Mouse (Mus musculus) spleen, adult 2 months (tissue): ENCODE measurements at regions not wholly inside any gene's neighbourhood (a gene's known extent, or its start where the extent isn't known, plus 50 kb on each side); places are given as distances from the start of the nearest gene placed in this dataset.

Experiments used
- DNase-seq, 2 experiments: peaks; one replicate each; pipeline versions ENCODE4 v3.0.0 to v3.0.0-alpha.2; 2012 to 2021; ENCODE audit warnings: low spot score in 2 of 2, low read depth in 1 of 2
- H3K27ac ChIP-seq: fragments of 200-500 bp; 2 replicates; pipeline ENCODE4 v1.5.1; 2012; ENCODE audit warnings: low read length, inconsistent platforms; ENCODE audit not compliant: insufficient read depth
- H3K27me3 ChIP-seq: fragments of 200-500 bp; 2 replicates; pipeline ENCODE4 v1.6.1; 2012; ENCODE audit warnings: mild to moderate bottlenecking, moderate library complexity, low read length, inconsistent platforms; ENCODE audit not compliant: control insufficient read depth, insufficient read depth
- H3K36me3 ChIP-seq: fragments of 200-500 bp; 2 replicates; pipeline ENCODE4 v1.6.1; 2012; ENCODE audit warnings: mild to moderate bottlenecking, low read length, inconsistent platforms; ENCODE audit not compliant: control insufficient read depth, insufficient read depth
- H3K4me1 ChIP-seq: fragments of 200-500 bp; 2 replicates; pipeline ENCODE4 v1.6.1; 2011; ENCODE audit warnings: inconsistent platforms; ENCODE audit not compliant: control insufficient read depth, insufficient read depth, insufficient read length
- H3K4me3 ChIP-seq: fragments of 200-500 bp; 2 replicates; pipeline ENCODE4 v1.5.1; 2011; ENCODE audit warnings: mild to moderate bottlenecking, inconsistent platforms; ENCODE audit not compliant: insufficient read depth, insufficient read length; ENCODE audit errors: extremely low read depth
- CTCF ChIP-seq: fragments of 200-500 bp; IDR thresholded peaks from 2 replicates; pipeline ENCODE4 v1.5.1; 2011; ENCODE audit warnings: mild to moderate bottlenecking, inconsistent platforms; ENCODE audit not compliant: insufficient read depth, insufficient read length, insufficient replicate concordance; ENCODE audit errors: extremely low read depth
- POLR2A ChIP-seq: fragments of 200-500 bp; IDR thresholded peaks from 2 replicates; pipeline ENCODE4 v1.6.1; 2011; ENCODE audit warnings: low read depth, low read length, inconsistent platforms
- WGBS: fragments of 180-500 bp; shearing (Covaris S2); methylation state at CpG from one replicate; pipeline ENCODE4 v1.1.7; 2018; 5-methylcytosine and 5-hydroxymethylcytosine counted together

DNA sequence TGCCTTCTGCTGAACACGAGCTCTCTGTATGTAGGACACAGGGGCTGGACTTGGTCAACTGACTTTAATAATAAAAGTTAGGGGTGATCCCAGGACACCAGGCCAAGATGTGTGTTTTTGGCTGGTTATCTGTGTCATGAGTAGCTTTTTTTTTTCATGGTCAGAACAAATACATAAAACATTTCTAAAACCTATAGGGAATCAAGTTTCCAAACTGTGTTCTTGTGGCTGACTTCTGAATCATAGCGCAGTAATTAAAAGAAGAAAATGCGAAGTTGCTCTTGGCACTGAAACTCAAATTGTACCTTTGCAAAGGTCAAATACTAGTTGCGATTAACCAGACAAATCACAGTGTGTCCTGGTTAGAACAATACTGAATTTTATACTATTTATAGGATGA lies 189.5 kb upstream of the Maf start:
- H3K27ac ChIP-seq: no peak overlapping the region
- H3K4me1 ChIP-seq: no peaks in the 10 kb centered on the region
- no peaks in the 10 kb centered on the region for H3K36me3 ChIP-seq
- H3K4me3 ChIP-seq: no peak overlapping the region
- TF ChIP-seq POLR2A: no peak
- no peak for TF ChIP-seq CTCF
- no peak for DNase-seq
- no peaks in the 10 kb centered on the region for H3K27me3 ChIP-seq
- WGBS: 87% methylated on average over 4 of the region's 4 CpGs

GRCm38 (mm10) chr8:115896066-115896465 lies 188.5 kb upstream of the Maf start:
- H3K4me1 ChIP-seq: no peaks in the 10 kb centered on the region
- H3K27me3 ChIP-seq: no peaks in the 10 kb centered on the region
- no peak overlapping the region for H3K4me3 ChIP-seq
- TF ChIP-seq POLR2A (no peak), CTCF (no peak)
- H3K27ac ChIP-seq: no peak overlapping the region
- no peaks in the 10 kb centered on the region for H3K36me3 ChIP-seq
- WGBS: 93% methylated on average over 4 of the region's 4 CpGs
- no peak for DNase-seq

- DNase-seq: no peak
Measured at GRCm38 (mm10) chr8:115888278-115888677, 180.7 kb upstream of the Maf start.

GRCm38 (mm10) chr8:115885121-115885743 lies 177.6 kb upstream of the Maf start:
- H3K27me3 ChIP-seq: no peaks in the 10 kb centered on the region
- H3K27ac ChIP-seq: no peak overlapping the region
- WGBS: 62% methylated on average over 2 of the region's 2 CpGs
- no peaks in the 10 kb centered on the region for H3K4me1 ChIP-seq
- no peaks in the 10 kb centered on the region for H3K36me3 ChIP-seq
- DNase-seq: no peak
- no peak for TF ChIP-seq POLR2A
- TF ChIP-seq CTCF: no peak
- no peak overlapping the region for H3K4me3 ChIP-seq

More at GRCm38 (mm10) chr8:115888278-115888677, 180.7 kb upstream of the Maf start:
- Histone ChIP-seq H3K4me3 (no peak overlapping the region), H3K4me1 (no peaks in the 10 kb centered on the region), H3K36me3 (no peaks in the 10 kb centered on the region), H3K27ac (no peak overlapping the region), H3K27me3 (no peaks in the 10 kb centered on the region)
- WGBS: 81% methylated on average over 4 of the region's 4 CpGs
- no peak for TF ChIP-seq CTCF
- no peak for TF ChIP-seq POLR2A

DNA sequence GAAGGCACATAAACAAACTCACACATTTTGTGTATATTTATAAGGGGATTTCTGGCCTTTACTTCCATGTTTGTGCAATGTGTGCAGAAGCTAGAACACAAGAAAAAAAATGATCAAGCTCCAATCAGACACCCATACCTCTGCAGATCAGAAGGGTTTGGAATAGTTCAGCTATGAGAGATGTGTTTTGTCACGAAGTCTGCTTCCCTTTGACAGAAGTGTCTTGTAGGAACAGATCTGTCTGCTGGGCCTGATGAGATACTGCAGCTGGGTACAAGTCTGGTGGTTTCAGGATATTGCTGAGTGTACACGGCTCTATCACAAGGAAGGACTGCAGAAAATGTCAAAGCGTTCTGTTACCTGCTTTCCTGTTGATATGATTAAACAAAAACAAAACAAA lies 176.2 kb upstream of the Maf start:
- TF ChIP-seq CTCF (no peak), POLR2A (no peak)
- WGBS: 67% methylated on average over 3 of the region's 3 CpGs
- H3K27ac ChIP-seq: no peak overlapping the region
- no peaks in the 10 kb centered on the region for H3K36me3 ChIP-seq
- H3K27me3 ChIP-seq: no peaks in the 10 kb centered on the region
- no peak overlapping the region for H3K4me3 ChIP-seq
- no peak for DNase-seq
- no peaks in the 10 kb centered on the region for H3K4me1 ChIP-seq

DNA sequence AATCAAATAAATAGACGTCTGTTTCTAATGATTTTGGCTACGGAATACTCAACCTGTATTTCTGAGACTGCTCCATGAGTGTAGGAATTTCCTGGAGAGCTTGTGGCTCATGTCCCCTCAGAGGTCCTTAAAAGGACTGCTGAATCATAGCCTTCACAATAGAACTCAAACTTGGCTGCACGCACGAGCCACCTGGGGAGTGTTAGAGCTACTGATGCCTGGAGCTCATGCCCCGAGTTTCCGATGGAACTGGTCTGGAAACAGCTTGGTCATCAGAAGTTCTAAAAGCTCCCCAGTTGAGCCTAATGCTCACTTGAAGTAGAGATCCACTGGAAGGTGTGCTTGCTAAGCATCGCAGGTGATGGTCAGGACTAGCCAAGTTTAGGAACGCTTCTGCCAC lies 174.3 kb upstream of the Maf start:
- TF ChIP-seq POLR2A: no peak
- TF ChIP-seq CTCF: no peak
- no peaks in the 10 kb centered on the region for H3K36me3 ChIP-seq
- DNase-seq: no peak
- no peaks in the 10 kb centered on the region for H3K4me1 ChIP-seq
- no peak overlapping the region for H3K27ac ChIP-seq
- H3K4me3 ChIP-seq: no peak overlapping the region
- WGBS: 84% methylated on average over 8 of the region's 8 CpGs
- H3K27me3 ChIP-seq: no peaks in the 10 kb centered on the region

- no peak overlapping the region for H3K27ac ChIP-seq
- 88% methylated on average over 7 of the region's 7 CpGs for WGBS
Measured at GRCm38 (mm10) chr8:115874789-115875188, 167.2 kb upstream of the Maf start.

More at GRCm38 (mm10) chr8:115874789-115875188, 167.2 kb upstream of the Maf start:
- Histone ChIP-seq H3K27me3 (no peaks in the 10 kb centered on the region), H3K4me3 (no peak overlapping the region), H3K4me1 (no peaks in the 10 kb centered on the region), H3K36me3 (no peaks in the 10 kb centered on the region)
- no peak for TF ChIP-seq POLR2A
- TF ChIP-seq CTCF: no peak
- no peak for DNase-seq
